Mouse (Mus musculus): ENCODE results near the gene Nfatc3. TPM values are rescaled to one million over a fixed set of nuclear protein-coding genes. Genes with fewer than 3 reads are reported as not detected.

Gene Nfatc3
- polyA plus RNA-seq, 2 experiments: 7.8 to 27.2 TPM

GRCm38 (mm10) chr8:106145331-106145730, 86.7 kb downstream of the Nfatc3 start:
- Histone ChIP-seq H3K27me3 (ENCODE audit: control insufficient read depth, insufficient read depth, low read length) (no peaks in the 10 kb centered on the region), H3K9ac (ENCODE audit: low read depth, low read length, severe bottlenecking) (no peak overlapping the region), H3K9me3 (ENCODE audit: control insufficient read depth, low read length) (no peaks in the 10 kb centered on the region), H3K27ac (replicated peaks; ENCODE audit: low read depth, low read length) (no peak overlapping the region), H3K4me2 (replicated peaks; ENCODE audit: low read depth, low read length, severe bottlenecking) (no peak overlapping the region), H3K4me3 (replicated peaks; ENCODE audit: low read length) (no peak overlapping the region), H3K4me1 (ENCODE audit: control insufficient read depth, insufficient read depth, low read length) (no peaks in the 10 kb centered on the region), H3K36me3 (ENCODE audit: control insufficient read depth, insufficient read depth, low read length) (no peaks in the 10 kb centered on the region)
- no peak for DNase-seq (ENCODE audit: low spot score)
- 80% methylated on average over 2 of the region's 2 CpGs for WGBS
- no peak for ATAC-seq (ENCODE audit: low FRiP score, low read depth)
- no peak for TF ChIP-seq POLR2A (IDR thresholded peaks at IDR 0.05; ENCODE audit: borderline replicate concordance, extremely low read depth, insufficient read depth, insufficient read length)

DNA sequence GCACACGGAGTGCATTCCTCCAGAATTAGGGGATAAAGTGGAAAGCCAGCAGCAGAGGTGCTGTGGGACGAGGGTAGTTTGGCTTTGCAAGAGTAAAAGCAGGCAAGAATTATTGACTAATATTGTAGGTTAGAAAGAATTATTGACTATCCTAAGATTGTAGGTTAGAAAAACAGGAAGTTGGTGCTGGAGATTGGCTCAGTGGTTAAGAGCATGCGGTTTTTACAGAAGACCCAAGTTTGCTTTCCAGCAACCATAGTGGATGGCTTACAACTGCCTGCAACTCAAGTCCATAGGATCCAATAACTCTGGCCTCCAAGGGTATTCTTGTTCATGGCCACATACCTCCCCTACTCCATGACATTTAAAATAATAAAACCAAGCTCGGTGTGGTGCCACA, 87.4 kb downstream of the Nfatc3 start:
- Histone ChIP-seq H3K4me1 (ENCODE audit: control insufficient read depth, insufficient read depth, low read length) (peaks cover 4% of the 10 kb centered on the region; the same call in 1 of the 2 replicates), H3K27me3 (ENCODE audit: control insufficient read depth, insufficient read depth, low read length) (no peaks in the 10 kb centered on the region), H3K27ac (replicated peaks; ENCODE audit: low read depth, low read length) (no peak overlapping the region), H3K4me2 (replicated peaks; ENCODE audit: low read depth, low read length, severe bottlenecking) (no peak overlapping the region), H3K9ac (ENCODE audit: low read depth, low read length, severe bottlenecking) (no peak overlapping the region), H3K4me3 (replicated peaks; ENCODE audit: low read length) (no peak overlapping the region), H3K9me3 (ENCODE audit: control insufficient read depth, low read length) (no peaks in the 10 kb centered on the region), H3K36me3 (ENCODE audit: control insufficient read depth, insufficient read depth, low read length) (no peaks in the 10 kb centered on the region)
- WGBS: 85% methylated on average over 4 of the region's 4 CpGs
- no peak for ATAC-seq (ENCODE audit: low FRiP score, low read depth)
- no peak for DNase-seq (ENCODE audit: low spot score)
- no peak for TF ChIP-seq POLR2A (IDR thresholded peaks at IDR 0.05; ENCODE audit: borderline replicate concordance, extremely low read depth, insufficient read depth, insufficient read length)

DNA sequence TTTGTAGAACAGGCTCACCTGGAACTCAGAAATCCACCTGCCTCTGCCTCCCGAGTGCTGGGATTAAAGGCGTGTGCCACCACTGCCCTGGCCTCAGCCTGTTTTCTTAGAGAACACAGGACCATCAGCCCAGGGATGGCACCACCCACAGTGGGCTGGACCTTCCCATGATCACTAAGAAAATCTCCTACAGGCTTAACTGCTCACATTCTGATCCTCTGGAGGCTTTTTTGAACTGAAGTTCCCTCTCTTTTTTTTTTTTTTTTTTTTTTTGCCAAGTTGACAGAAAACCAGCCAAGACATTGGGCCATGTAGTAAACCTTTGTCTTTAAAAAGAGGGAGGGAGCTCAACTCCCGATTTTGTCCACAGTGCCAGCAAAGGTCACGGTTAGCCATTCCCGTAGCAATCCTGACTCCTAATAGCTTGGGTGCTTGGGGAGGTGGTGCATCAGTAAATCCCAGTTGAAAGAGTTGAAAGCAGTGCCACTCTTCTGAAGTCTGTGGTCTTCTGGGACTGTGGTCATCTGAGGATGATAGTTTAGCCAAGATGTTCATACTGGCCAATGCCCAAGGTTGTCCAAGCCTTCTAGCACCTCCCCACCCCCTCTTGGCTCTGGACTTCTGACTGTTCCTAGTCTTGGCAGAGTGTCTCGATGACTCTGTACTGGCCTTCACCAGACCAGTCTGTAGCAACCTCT, 89.4 kb downstream of the Nfatc3 start:
- Histone ChIP-seq H3K4me3 (replicated peaks; ENCODE audit: low read length) (no peak overlapping the region), H3K9ac (ENCODE audit: low read depth, low read length, severe bottlenecking) (no peak overlapping the region), H3K4me1 (ENCODE audit: control insufficient read depth, insufficient read depth, low read length) (peaks cover 6% of the 10 kb centered on the region; the same call in 1 of the 2 replicates), H3K4me2 (replicated peaks; ENCODE audit: low read depth, low read length, severe bottlenecking) (no peak overlapping the region), H3K27ac (replicated peaks; ENCODE audit: low read depth, low read length) (no peak overlapping the region), H3K9me3 (ENCODE audit: control insufficient read depth, low read length) (no peaks in the 10 kb centered on the region), H3K36me3 (ENCODE audit: control insufficient read depth, insufficient read depth, low read length) (no peaks in the 10 kb centered on the region), H3K27me3 (ENCODE audit: control insufficient read depth, insufficient read depth, low read length) (no peaks in the 10 kb centered on the region)
- 87% methylated on average over 6 of the region's 6 CpGs for WGBS
- TF ChIP-seq POLR2A (IDR thresholded peaks at IDR 0.05; ENCODE audit: borderline replicate concordance, extremely low read depth, insufficient read depth, insufficient read length): no peak
- DNase-seq (ENCODE audit: low spot score) (no peak), ATAC-seq (ENCODE audit: low FRiP score, low read depth) (no peak)

DNA sequence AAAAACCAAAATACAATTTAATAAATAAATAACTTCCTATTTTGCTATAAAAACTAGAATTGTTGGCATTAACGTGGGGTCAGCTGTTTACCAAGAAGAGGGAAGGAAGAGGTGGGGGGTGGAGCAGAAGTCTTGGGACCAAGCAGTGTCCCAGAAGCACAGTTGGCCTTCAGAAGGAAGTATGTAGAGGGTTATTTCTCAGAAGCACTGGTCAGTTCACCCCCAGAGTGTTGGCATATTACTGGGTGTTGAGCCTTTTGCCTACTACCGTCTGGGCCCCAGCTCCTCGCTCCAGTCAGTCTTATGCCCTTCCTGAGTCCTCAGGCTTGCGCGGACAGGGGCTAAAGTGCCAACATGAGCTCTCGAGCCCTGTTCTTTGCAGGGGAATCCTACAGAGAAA, 90.4 kb downstream of the Nfatc3 start:
- H3K4me2 ChIP-seq (replicated peaks; ENCODE audit: low read depth, low read length, severe bottlenecking): no peak overlapping the region
- no peak overlapping the region for H3K4me3 ChIP-seq (replicated peaks; ENCODE audit: low read length)
- ATAC-seq (ENCODE audit: low FRiP score, low read depth) (no peak), DNase-seq (ENCODE audit: low spot score) (no peak)
- H3K9ac ChIP-seq (ENCODE audit: low read depth, low read length, severe bottlenecking): no peak overlapping the region
- H3K27me3 ChIP-seq (ENCODE audit: control insufficient read depth, insufficient read depth, low read length): no peaks in the 10 kb centered on the region
- H3K9me3 ChIP-seq (ENCODE audit: control insufficient read depth, low read length): no peaks in the 10 kb centered on the region
- peaks cover 6% of the 10 kb centered on the region; the same call in 1 of the 2 replicates for H3K4me1 ChIP-seq (ENCODE audit: control insufficient read depth, insufficient read depth, low read length)
- TF ChIP-seq POLR2A (IDR thresholded peaks at IDR 0.05; ENCODE audit: borderline replicate concordance, extremely low read depth, insufficient read depth, insufficient read length): no peak
- no peaks in the 10 kb centered on the region for H3K36me3 ChIP-seq (ENCODE audit: control insufficient read depth, insufficient read depth, low read length)
- 91% methylated on average over 6 of the region's 6 CpGs for WGBS
- H3K27ac ChIP-seq (replicated peaks; ENCODE audit: low read depth, low read length): no peak overlapping the region

DNA sequence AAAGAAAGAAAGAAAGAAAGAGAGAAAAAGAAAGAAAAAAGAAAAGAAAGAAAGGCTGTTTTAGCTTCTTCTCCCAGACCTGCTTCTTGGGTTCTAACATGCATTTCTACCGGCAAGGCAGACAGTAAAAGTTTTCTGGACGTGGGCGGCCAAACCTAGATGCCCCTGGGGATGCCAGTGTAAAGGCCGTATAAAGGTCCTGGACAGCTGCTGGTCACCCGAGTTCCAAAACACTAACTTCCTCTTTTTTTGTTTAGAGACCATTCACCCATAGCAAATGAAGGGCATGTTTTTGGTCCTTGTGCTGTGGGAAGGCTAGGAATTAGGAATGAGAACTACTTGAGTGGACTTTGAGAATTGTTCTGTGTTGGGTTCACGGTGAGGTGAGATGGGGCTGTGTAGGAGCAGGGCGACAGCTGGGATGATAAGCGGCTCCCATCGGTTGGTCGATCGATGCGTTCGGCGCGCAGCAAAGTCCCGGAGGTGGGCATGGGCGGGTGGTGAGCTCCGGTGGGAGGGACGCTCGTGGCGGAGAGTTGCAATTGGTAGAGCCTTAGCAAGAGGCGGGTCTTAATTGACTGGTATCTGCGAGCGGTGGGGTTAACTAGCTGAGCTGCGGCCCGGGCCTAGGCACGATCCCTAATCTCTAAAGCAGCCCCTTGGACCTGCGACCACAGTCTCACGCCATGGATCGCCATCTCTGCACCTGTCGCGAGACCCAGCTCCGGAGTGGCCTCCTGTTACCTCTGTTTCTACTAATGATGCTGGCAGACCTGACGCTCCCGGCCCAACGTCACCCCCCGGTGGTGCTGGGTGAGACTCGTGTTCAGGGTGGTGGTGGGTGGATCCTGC, 91.4 kb downstream of the Nfatc3 start, which contains the start of gene Pla2g15:
TSS of gene Pla2g15 (plus strand) at position 599 of the 852 bp plus-strand sequence.
- H3K27me3 ChIP-seq (ENCODE audit: control insufficient read depth, insufficient read depth, low read length): no peaks in the 10 kb centered on the region
- peak within 1 kb of the TSS; percentile 78 for H3K4me3 ChIP-seq (replicated peaks; ENCODE audit: low read length)
- H3K27ac ChIP-seq (replicated peaks; ENCODE audit: low read depth, low read length): no peak within 1 kb of the TSS
- DNase-seq (ENCODE audit: low spot score) (peak; percentile 93), ATAC-seq (ENCODE audit: low FRiP score, low read depth) (peak; percentile 98)
- peak within 1 kb of the TSS; percentile 61 for H3K4me2 ChIP-seq (replicated peaks; ENCODE audit: low read depth, low read length, severe bottlenecking)
- peaks cover 8% of the 10 kb centered on the region for H3K36me3 ChIP-seq (ENCODE audit: control insufficient read depth, insufficient read depth, low read length)
- peak within 1 kb of the TSS; percentile 73 for H3K9ac ChIP-seq (ENCODE audit: low read depth, low read length, severe bottlenecking)
- TF ChIP-seq POLR2A (IDR thresholded peaks at IDR 0.05; ENCODE audit: borderline replicate concordance, extremely low read depth, insufficient read depth, insufficient read length): no peak
- peaks cover 6% of the 10 kb centered on the region; the same call in 1 of the 2 replicates for H3K4me1 ChIP-seq (ENCODE audit: control insufficient read depth, insufficient read depth, low read length)
- whole genome bisulfite sequencing: 2% methylated on average over 38 of the region's 38 CpGs
- H3K9me3 ChIP-seq (ENCODE audit: control insufficient read depth, low read length): no peaks in the 10 kb centered on the region

All from limb, embryonic 14.5 days (tissue).